Mouse (Mus musculus): ENCODE measurements at regions not wholly inside any gene's neighbourhood (a gene's known extent, or its start where the extent isn't known, plus 50 kb on each side); places are given as distances from the start of the nearest gene placed in this dataset.

DNA sequence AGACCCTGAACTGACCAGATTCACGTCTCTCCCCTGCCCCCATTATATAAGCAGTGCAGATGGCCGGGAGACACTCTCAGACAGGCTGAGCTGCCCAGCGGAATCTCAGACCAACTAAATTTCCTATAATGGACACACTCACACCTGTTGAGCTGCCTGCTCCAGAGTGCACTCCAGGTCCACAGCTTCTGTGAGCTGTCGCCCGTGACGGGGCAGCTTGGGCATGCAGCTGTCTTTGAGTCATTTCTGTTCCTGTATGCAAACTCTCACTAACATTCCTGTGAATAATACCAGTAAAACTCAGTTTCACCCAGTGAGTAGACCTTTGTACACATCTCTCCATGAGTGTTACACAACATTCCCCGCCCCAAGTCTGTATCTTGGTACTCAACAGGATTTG is 269.4 kb upstream of the Rnaseh2b start:
- TF ChIP-seq CTCF (IDR thresholded peaks at IDR 0.05; ENCODE audit: control insufficient read depth, insufficient read depth, insufficient read length) (no peak), MAX (IDR thresholded peaks at IDR 0.05) (no peak)

Measured in C2C12 (cell line).